Mouse (Mus musculus) CH12.LX (cell line): ENCODE data around the gene Nkd1. TPM values are rescaled to one million over a fixed set of nuclear protein-coding genes. Genes with fewer than 3 reads are reported as not detected.

Experiments
- DNase-seq: peaks from one replicate; pipeline ENCODE4 v3.0.0-alpha.2; 2013; ENCODE audit errors: extremely low read depth
- H3K27ac ChIP-seq: 2 replicates; pipeline ENCODE4 v1.5.1; 2012; ENCODE audit warnings: low read depth, mild to moderate bottlenecking, control low read depth, moderate library complexity; ENCODE audit not compliant: insufficient read depth
- H3K27me3 ChIP-seq: replicated peaks from 2 replicates; pipeline ENCODE3; 2012; ENCODE audit warnings: inconsistent platforms
- H3K36me3 ChIP-seq, 2 experiments: replicated peaks in 1 of 2; 2 replicates each; pipeline versions ENCODE3 to v1.6.1; 2012; ENCODE audit warnings: inconsistent platforms in 1 of 2, low read length in 1 of 2, mild to moderate bottlenecking in 1 of 2, mixed read lengths in 1 of 2, moderate library complexity in 1 of 2; ENCODE audit not compliant: control insufficient read depth in 1 of 2, insufficient read depth in 1 of 2
- H3K4me1 ChIP-seq, 2 experiments: 2 replicates each; pipeline ENCODE4 v1.6.1; 2012; ENCODE audit warnings: inconsistent platforms in 1 of 2, moderate library complexity in 1 of 2; ENCODE audit not compliant: insufficient read depth in 2 of 2, control insufficient read depth in 1 of 2
- H3K4me2 ChIP-seq: 2 replicates; pipeline ENCODE4 v1.6.1; 2012; ENCODE audit warnings: low read depth, mild to moderate bottlenecking, control low read depth; ENCODE audit not compliant: poor library complexity, insufficient read depth, severe bottlenecking
- H3K4me3 ChIP-seq, 3 experiments: fragments of 150-350 bp in 1 of 3; sonication (generic) in 1 of 3; replicated peaks in 1 of 3; 2 replicates each; pipeline versions ENCODE3 to v1.5.1; 2011 to 2012; ENCODE audit warnings: low read depth in 2 of 3, low read length in 2 of 3, mild to moderate bottlenecking in 2 of 3, moderate library complexity in 2 of 3, control low read depth in 1 of 3, improper control_type of control experiment in 1 of 3, inconsistent platforms in 1 of 3, mixed read lengths in 1 of 3; ENCODE audit not compliant: poor library complexity in 1 of 3
- H3K79me2 ChIP-seq: replicated peaks from 2 replicates; pipeline ENCODE4 v1.6.1; 2012; ENCODE audit warnings: mild to moderate bottlenecking, moderate library complexity; ENCODE audit not compliant: control insufficient read depth, poor library complexity, insufficient read depth, severe bottlenecking; ENCODE audit errors: extremely low read depth
- H3K9ac ChIP-seq: 2 replicates; pipeline ENCODE4 v1.6.1; 2012; ENCODE audit warnings: low read depth, mild to moderate bottlenecking, control low read depth, moderate library complexity; ENCODE audit not compliant: insufficient read depth
- H3K9me3 ChIP-seq: replicated peaks from 2 replicates; pipeline ENCODE3; 2012; ENCODE audit warnings: low read length, inconsistent platforms, mixed read lengths
- BHLHE40 ChIP-seq: IDR thresholded peaks from 2 replicates; pipeline ENCODE4 v1.6.1; 2011; ENCODE audit warnings: mild to moderate bottlenecking, low read depth, low read length, improper control_type of control experiment
- CHD1 ChIP-seq: IDR thresholded peaks from 2 replicates; pipeline ENCODE4 v1.6.1; 2012; ENCODE audit warnings: low read depth, low read length, improper control_type of control experiment, inconsistent platforms
- CHD2 ChIP-seq: IDR thresholded peaks from 2 replicates; pipeline ENCODE4 v1.6.1; 2011; ENCODE audit warnings: low read length, improper control_type of control experiment
- CTCF ChIP-seq, 2 experiments: IDR thresholded peaks in 1 of 2; conservative IDR thresholded peaks in 1 of 2; 2 replicates each; pipeline ENCODE4 v1.5.1; 2011 to 2012; ENCODE audit warnings: low read depth in 2 of 2, low read length in 2 of 2, improper control_type of control experiment in 1 of 2, inconsistent platforms in 1 of 2, mild to moderate bottlenecking in 1 of 2, moderate library complexity in 1 of 2
- E2F4 ChIP-seq: IDR thresholded peaks from 2 replicates; pipeline ENCODE4 v1.6.1; 2011; ENCODE audit warnings: low read depth, low read length, improper control_type of control experiment; ENCODE audit not compliant: insufficient replicate concordance
- EP300 ChIP-seq: IDR thresholded peaks from 2 replicates; pipeline ENCODE4 v1.6.1; 2011; ENCODE audit warnings: low read length, improper control_type of control experiment
- ETS1 ChIP-seq: conservative IDR thresholded peaks from 2 replicates; pipeline ENCODE4 v1.6.1; 2012; ENCODE audit warnings: low read depth, mild to moderate bottlenecking, inconsistent platforms, low read length, improper control_type of control experiment, moderate library complexity
- GABPA ChIP-seq: IDR thresholded peaks from 2 replicates; pipeline ENCODE4 v1.6.1; 2012; ENCODE audit warnings: low read depth, low read length, improper control_type of control experiment, inconsistent platforms; ENCODE audit not compliant: insufficient replicate concordance
- HCFC1 ChIP-seq: IDR thresholded peaks from 2 replicates; pipeline ENCODE4 v1.6.1; 2012; ENCODE audit warnings: low read depth, mild to moderate bottlenecking, inconsistent platforms, low read length, improper control_type of control experiment
- IRF4 ChIP-seq: IDR thresholded peaks from 2 replicates; pipeline ENCODE4 v1.6.1; 2014; ENCODE audit warnings: low read depth, mild to moderate bottlenecking, inconsistent platforms, low read length, improper control_type of control experiment
- JUN ChIP-seq: IDR thresholded peaks from 2 replicates; pipeline ENCODE4 v1.6.1; 2011; ENCODE audit warnings: low read depth, mild to moderate bottlenecking, low read length, improper control_type of control experiment, moderate library complexity; ENCODE audit not compliant: insufficient read depth
- JUND ChIP-seq: conservative IDR thresholded peaks from 2 replicates; pipeline ENCODE4 v1.6.1; 2011; ENCODE audit warnings: low read depth, low read length, improper control_type of control experiment
- MAX ChIP-seq: IDR thresholded peaks from 2 replicates; pipeline ENCODE4 v1.6.1; 2011; ENCODE audit warnings: low read length, improper control_type of control experiment
- MXI1 ChIP-seq: IDR thresholded peaks from 2 replicates; pipeline ENCODE4 v1.6.1; 2011; ENCODE audit warnings: mild to moderate bottlenecking, low read depth, low read length, improper control_type of control experiment
- MYC ChIP-seq: IDR thresholded peaks from 2 replicates; pipeline ENCODE4 v1.6.1; 2011; ENCODE audit warnings: low read depth, mild to moderate bottlenecking, improper control_type of control experiment, low read length
- PAX5 ChIP-seq: IDR thresholded peaks from 2 replicates; pipeline ENCODE4 v1.6.1; 2012; ENCODE audit warnings: low read length, inconsistent platforms, mixed read lengths
- POLR2A ChIP-seq: IDR thresholded peaks from 2 replicates; pipeline ENCODE4 v1.6.1; 2011; ENCODE audit warnings: low read depth, mild to moderate bottlenecking, improper control_type of control experiment, low read length
- RAD21 ChIP-seq: IDR thresholded peaks from 2 replicates; pipeline ENCODE4 v1.6.1; 2011; ENCODE audit warnings: low read depth, mild to moderate bottlenecking, low read length, improper control_type of control experiment, moderate library complexity
- RCOR1 ChIP-seq: conservative IDR thresholded peaks from 2 replicates; pipeline ENCODE4 v1.6.1; 2012; ENCODE audit warnings: low read depth, mild to moderate bottlenecking, inconsistent platforms, low read length, improper control_type of control experiment
- SIN3A ChIP-seq: IDR thresholded peaks from 2 replicates; pipeline ENCODE4 v1.6.1; 2012; ENCODE audit warnings: low read length, improper control_type of control experiment, inconsistent platforms
- SMC3 ChIP-seq: IDR thresholded peaks from 2 replicates; pipeline ENCODE4 v1.6.1; 2011; ENCODE audit warnings: low read depth, low read length, improper control_type of control experiment
- TCF12 ChIP-seq: IDR thresholded peaks from 2 replicates; pipeline ENCODE4 v1.6.1; 2014; ENCODE audit warnings: low read depth, mild to moderate bottlenecking, inconsistent platforms, low read length, improper control_type of control experiment
- UBTF ChIP-seq: IDR thresholded peaks from 2 replicates; pipeline ENCODE4 v1.6.1; 2012; ENCODE audit warnings: low read depth, mild to moderate bottlenecking, inconsistent platforms, low read length, improper control_type of control experiment, moderate library complexity
- USF1 ChIP-seq: IDR thresholded peaks from 2 replicates; pipeline ENCODE4 v1.6.1; 2014; ENCODE audit warnings: low read depth, mild to moderate bottlenecking, inconsistent platforms, low read length, improper control_type of control experiment
- USF2 ChIP-seq: conservative IDR thresholded peaks from 2 replicates; pipeline ENCODE4 v1.6.1; 2011; ENCODE audit warnings: low read depth, low read length, improper control_type of control experiment
- ZC3H11A ChIP-seq: IDR thresholded peaks from 2 replicates; pipeline ENCODE4 v1.6.1; 2012; ENCODE audit warnings: low read depth, mild to moderate bottlenecking, inconsistent platforms, low read length, improper control_type of control experiment
- ZMIZ1 ChIP-seq: IDR thresholded peaks from 2 replicates; pipeline ENCODE4 v1.6.1; 2012; ENCODE audit warnings: low read depth, mild to moderate bottlenecking, inconsistent platforms, low read length, improper control_type of control experiment
- ZNF384 ChIP-seq: IDR thresholded peaks from 2 replicates; pipeline ENCODE4 v1.6.1; 2012; ENCODE audit warnings: low read depth, low read length, improper control_type of control experiment, inconsistent platforms
- dilution Hi-C: fragments of 300-500 bp; cut with MboI; formaldehyde crosslinking; loops from 2 replicates; pipeline ENCODE4 v1.14.3; 2020; ENCODE audit warnings: low sequenced_read_pairs; ENCODE audit not compliant: extremely low pct_unique_long_range_greater_than_20kb, extremely low pct_ligation_motif_present
- in situ Hi-C: fragments of 300-500 bp; cut with MboI; formaldehyde crosslinking; loops from 3 replicates; pipeline ENCODE4 v1.14.3; 2019; ENCODE audit warnings: low sequenced_read_pairs, low pct_ligation_motif_present, low pct_unique_long_range_greater_than_20kb, mixed read lengths
- polyA plus RNA-seq: library from polyadenylated mRNA; unstranded; fragments of >175 nt; gene quantifications from 2 replicates; pipeline ENCODE4 v1.2.1, GENCODE M21; 2012; ENCODE audit warnings: low read depth; ENCODE audit not compliant: insufficient read length
- total RNA-seq, 2 experiments: library from RNA; depleted of rRNA; stranded (reverse); fragments of 300-350 nt in 1 of 2; fragments of >200 nt in 1 of 2; gene quantifications; 2 replicates each; pipeline ENCODE4 v1.2.3; 2012 to 2014

Nkd1 gene
- total and polyA plus RNA-seq, 3 experiments = 0.24 to 0.67 (median 0.30) TPM

DNA sequence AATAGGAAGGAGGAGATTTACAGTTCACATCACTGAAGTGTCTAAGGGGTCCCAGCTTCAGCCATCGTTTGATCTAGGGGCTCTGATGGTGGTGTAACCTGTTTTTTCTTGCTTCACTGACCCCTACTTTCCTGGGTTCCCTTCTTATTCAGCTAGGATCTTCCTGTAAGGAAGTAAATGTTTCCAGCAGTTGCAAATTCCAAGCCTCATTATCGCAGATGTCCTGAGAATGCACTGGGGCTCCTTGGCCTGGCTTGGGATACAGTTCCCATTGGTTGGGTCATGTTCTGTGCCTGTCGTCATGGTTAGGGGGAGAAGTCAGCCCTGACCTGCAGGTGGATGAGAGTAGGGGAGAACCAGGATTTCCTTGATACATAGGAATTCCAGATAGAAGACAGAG is 40.2 kb downstream of the Nkd1 start:
- Histone ChIP-seq H3K9me3 (no peaks in the 10 kb centered on the region), H3K4me2 (no peak overlapping the region), H3K36me3 (no peaks in the 10 kb centered on the region), H3K79me2 (no peaks in the 10 kb centered on the region), H3K4me3 (no peak overlapping the region), H3K9ac (no peak overlapping the region)
- TF ChIP-seq SIN3A = no peak
- no peak for TF ChIP-seq GABPA
- TF ChIP-seq JUND = no peak
- TF ChIP-seq ZC3H11A = no peak
- no peak for TF ChIP-seq HCFC1
- no peak for TF ChIP-seq CHD2
- no peak for TF ChIP-seq BHLHE40
- TF ChIP-seq MYC = no peak
- no peak for TF ChIP-seq RAD21
- no peak for TF ChIP-seq PAX5
- TF ChIP-seq CHD1 = no peak
- TF ChIP-seq E2F4 = no peak
- no peak for TF ChIP-seq USF2
- TF ChIP-seq JUN = no peak
- TF ChIP-seq, all 38 proteins: peak for 0
- peaks cover 4 to 16% of the 10 kb centered on the region in 2 experiments for H3K4me1 ChIP-seq
- in situ Hi-C loops = no loop called here
- dilution Hi-C loops = no loop called here
- no peaks in the 10 kb centered on the region for H3K27me3 ChIP-seq
- no peak for DNase-seq
- no peak overlapping the region for H3K27ac ChIP-seq

DNA sequence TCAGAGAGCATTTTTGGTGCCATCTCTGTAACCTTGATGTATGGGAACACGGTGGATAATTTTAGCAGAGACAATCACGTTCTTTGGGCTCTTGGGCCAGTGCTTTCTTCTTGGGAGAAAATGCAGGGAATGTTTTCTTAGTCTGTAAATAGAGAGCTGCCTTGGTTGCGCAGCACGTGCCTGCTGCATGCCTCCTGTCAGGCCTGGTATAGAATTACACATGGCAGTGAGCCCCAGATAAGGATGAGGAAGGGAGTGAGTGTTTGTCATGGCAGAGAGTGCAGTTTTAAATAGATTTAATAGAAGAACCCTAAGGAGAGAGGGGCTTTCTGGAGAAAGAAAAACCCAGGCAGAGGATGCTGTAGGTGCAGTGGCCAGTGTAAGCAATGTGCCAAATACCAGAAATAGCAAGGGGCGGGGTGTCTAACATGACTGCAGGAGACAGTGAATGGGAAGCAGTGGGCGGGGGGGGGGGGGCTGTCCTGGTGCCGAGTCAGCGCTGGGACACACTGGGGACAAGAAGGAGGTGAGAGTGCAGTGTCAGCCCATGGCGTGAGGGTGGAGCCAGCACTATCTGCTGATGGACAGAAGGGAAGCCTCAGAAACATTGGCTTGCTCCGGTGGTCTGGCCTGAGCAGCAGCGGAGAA is 43.2 kb downstream of the Nkd1 start:
- in situ Hi-C loops (no loop called here), dilution Hi-C loops (no loop called here)
- TF ChIP-seq EP300 (no peak), JUN (no peak), RCOR1 (no peak), CTCF (conservative IDR thresholded peaks at IDR 0.05 in 1 of 2, IDR thresholded peaks at IDR 0.05 in 1 of 2; ENCODE audit: low read depth in 2 of 2, low read length in 2 of 2) (no peak), ZMIZ1 (no peak), JUND (no peak), UBTF (no peak), USF1 (no peak), ETS1 (no peak), ZNF384 (no peak), IRF4 (no peak), CHD1 (no peak), MXI1 (no peak), USF2 (no peak), E2F4 (no peak), GABPA (no peak), TCF12 (no peak), SMC3 (no peak), POLR2A (no peak), MAX (no peak)
- Histone ChIP-seq H3K4me2 (no peak overlapping the region), H3K4me1 (peaks cover 26 to 46% of the 10 kb centered on the region in 2 experiments), H3K9me3 (no peaks in the 10 kb centered on the region), H3K27me3 (no peaks in the 10 kb centered on the region), H3K36me3 (no peaks in the 10 kb centered on the region), H3K79me2 (no peaks in the 10 kb centered on the region), H3K9ac (no peak overlapping the region), H3K4me3 (no peak overlapping the region), H3K27ac (no peak overlapping the region)
- DNase-seq = no peak
